In the genomic region with DNA sequence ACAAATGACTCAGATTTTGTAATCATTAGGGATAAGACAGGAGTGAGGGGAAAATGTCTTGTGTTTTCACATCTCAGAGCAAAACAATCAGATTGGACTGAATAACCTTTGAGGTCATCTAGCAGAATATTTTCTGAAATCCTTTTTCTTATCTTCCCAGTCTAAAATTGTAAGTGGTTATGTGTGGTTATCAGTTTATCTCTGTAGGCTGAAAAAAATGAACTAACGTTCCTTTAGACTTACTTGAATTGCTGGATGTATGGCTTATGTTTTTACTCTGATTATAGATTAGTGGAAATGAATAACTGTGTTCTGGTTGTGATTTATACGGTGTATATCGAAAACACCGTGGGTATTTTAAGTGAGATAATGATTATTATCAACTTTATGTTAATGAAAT, we compare ENCODE assay signal across 18 mouse cellular contexts. TPM values are rescaled to one million over a fixed set of nuclear protein-coding genes. Genes with fewer than 3 reads are reported as not detected.
A peak's percentile ranks its signal among the peaks of the same experiment; 100 is the strongest.
DNase-seq lines count a peak whose midpoint lies in the region; TF ChIP-seq lines count a peak whose summit lies in the region.
"Had no signal": no experiment of that assay in that cellular context is flagged by ENCODE, and none has a peak within 500 bp of the region (broad histone marks: within the 10 kb centered on the region; RNA-seq: fewer than 3 reads in every experiment).

No protein-coding gene starts in this region.

- H3K79me2 ChIP-seq in MEL (ENCODE audit: control insufficient read depth, insufficient read depth, low read length, poor library complexity), result peaks cover 17% of the 10 kb centered on the region

- H3K27ac ChIP-seq in MEL (ENCODE audit: control insufficient read depth, low read depth, low read length), result no peak overlapping the region

- no peak for DNase-seq in MEL (ENCODE audit: low read depth, low spot score)
- no peak for DNase-seq in c-Kit-positive CD71-positive TER-119-positive erythroid progenitor cells, embryonic 14.5 days (ENCODE audit: low spot score)
- DNase-seq: adrenal gland, adult 2 months; adrenal gland, adult 8-10 months; adrenal gland, postnatal 10 days; adrenal gland, postnatal 14 days; adrenal gland, postnatal 25 days; adrenal gland, postnatal 36 days; B cell, adult 2 months; cerebellum, adult 11 months; cerebellum, adult 11-12 months; cerebellum, adult 18-20 months; cerebellum, adult 2 months; cerebellum, adult 8-10 months; cerebellum, adult 9-10 months had no signal

- TF ChIP-seq RAD21 in MEL (IDR thresholded peaks at IDR 0.05; ENCODE audit: low read depth, low read length), result no peak

- no peaks in the 10 kb centered on the region for H3K27me3 ChIP-seq in MEL (ENCODE audit: control insufficient read depth in 1 of 2, insufficient read depth in 2 of 2, low read length in 2 of 2)
- H3K27me3 ChIP-seq: CH12.LX, Patski had no signal

- TF ChIP-seq CTCF in MEL (IDR thresholded peaks at IDR 0.05 in 2 of 3, conservative IDR thresholded peaks at IDR 0.05 in 1 of 3; ENCODE audit: control insufficient read depth in 1 of 3, insufficient read depth in 1 of 3, low read depth in 2 of 3, low read length in 3 of 3, poor library complexity in 1 of 3, severe bottlenecking in 1 of 3), result no peak

- TF ChIP-seq POLR2A in MEL (IDR thresholded peaks at IDR 0.05; ENCODE audit: control insufficient read depth in 1 of 2, insufficient read depth in 1 of 2, low read depth in 1 of 2, low read length in 2 of 2, poor library complexity in 1 of 2), result no peak

- no peaks in the 10 kb centered on the region for H3K9me3 ChIP-seq in MEL (replicated peaks; ENCODE audit: insufficient read depth, low read length)
- H3K9me3 ChIP-seq: G1E had no signal

- TF ChIP-seq EP300 in MEL (IDR thresholded peaks at IDR 0.05; ENCODE audit: low read depth in 1 of 2, low read length in 2 of 2), result no peak

- H3K36me3 ChIP-seq in MEL (ENCODE audit: control insufficient read depth in 1 of 2, insufficient read depth in 2 of 2, low read length in 2 of 2), result peaks cover 11 to 23% of the 10 kb centered on the region in 2 experiments

- H3K4me1 ChIP-seq in MEL (ENCODE audit: control insufficient read depth in 1 of 2, insufficient read depth in 2 of 2, low read length in 2 of 2), result peaks cover 5 to 8% of the 10 kb centered on the region in 2 experiments

- no peak overlapping the region for H3K9ac ChIP-seq in MEL (ENCODE audit: control insufficient read depth, low read depth, low read length, poor library complexity, severe bottlenecking)

- no peak overlapping the region for H3K4me3 ChIP-seq in MEL (ENCODE audit: control insufficient read depth in 1 of 2, insufficient read depth in 1 of 2, low read depth in 2 of 2, low read length in 2 of 2)

TF ChIP-seq in MEL, 35 proteins besides CTCF, POLR2A, EP300 and RAD21:
- TF ChIP-seq KAT2A (conservative IDR thresholded peaks at IDR 0.05; ENCODE audit: low read depth, low read length) (no peak), TCF12 (IDR thresholded peaks at IDR 0.05; ENCODE audit: low read depth, low read length) (no peak), HCFC1 (IDR thresholded peaks at IDR 0.05; ENCODE audit: low read depth, low read length) (no peak), NRF1 (IDR thresholded peaks at IDR 0.05; ENCODE audit: insufficient read depth, low read depth, low read length, poor library complexity, severe bottlenecking) (no peak), ZMIZ1 (IDR thresholded peaks at IDR 0.05; ENCODE audit: low read depth, low read length) (no peak), ZNF384 (IDR thresholded peaks at IDR 0.05; ENCODE audit: low read depth, low read length) (peak; percentile 59), ETS1 (IDR thresholded peaks at IDR 0.05; ENCODE audit: low read depth, low read length) (no peak), USF2 (IDR thresholded peaks at IDR 0.05; ENCODE audit: borderline replicate concordance in 1 of 2, insufficient read depth in 1 of 2, low read depth in 1 of 2, low read length in 2 of 2) (no peak), GATA1 (IDR thresholded peaks at IDR 0.05; ENCODE audit: low read depth, low read length) (peak; percentile 55; the same call in 1 of the 2 replicates)
TF ChIP-seq in MEL: peak in this region for 2.

RNA-seq across cellular contexts. Expression of a gene that starts 2.3 kb away (rescaled TPM):
- total RNA-seq in MEL (2012; rRNA removed), result 73.3 and 77.5 TPM in 2 replicates
- polyA plus RNA-seq in MEL (2012; ENCODE audit: insufficient read depth in 1 of 2, insufficient read length in 2 of 2, low read depth in 1 of 2, low replicate concordance in 2 of 2, missing spikeins in 1 of 2), result 10 to 100 TPM in 1 of 2 experiments, not detected in 1; 88.3 TPM

RNA-seq across cellular contexts. Expression of a gene that starts 53.1 kb away (rescaled TPM):
- 4.2 and 4.4 TPM in 2 replicates for total RNA-seq in MEL (2012; rRNA removed)
- polyA plus RNA-seq in MEL (2012; ENCODE audit: insufficient read depth in 1 of 2, insufficient read length in 2 of 2, low read depth in 1 of 2, low replicate concordance in 2 of 2, missing spikeins in 1 of 2), result 1 to 10 TPM in 1 of 2 experiments, not detected in 1; 6.1 TPM

RNA-seq across cellular contexts. Expression of a gene that starts 56.3 kb away (rescaled TPM):
- 1,732 and 2,078 TPM in 2 replicates for total RNA-seq in MEL (2012; rRNA removed)
- polyA plus RNA-seq in MEL (2012; ENCODE audit: insufficient read depth in 1 of 2, insufficient read length in 2 of 2, low read depth in 1 of 2, low replicate concordance in 2 of 2, missing spikeins in 1 of 2), result 1,000 to 10,000 TPM; 1,006 to 3,472 TPM
